30 mouse cellular contexts compared by ENCODE assay signal in the genomic region with DNA sequence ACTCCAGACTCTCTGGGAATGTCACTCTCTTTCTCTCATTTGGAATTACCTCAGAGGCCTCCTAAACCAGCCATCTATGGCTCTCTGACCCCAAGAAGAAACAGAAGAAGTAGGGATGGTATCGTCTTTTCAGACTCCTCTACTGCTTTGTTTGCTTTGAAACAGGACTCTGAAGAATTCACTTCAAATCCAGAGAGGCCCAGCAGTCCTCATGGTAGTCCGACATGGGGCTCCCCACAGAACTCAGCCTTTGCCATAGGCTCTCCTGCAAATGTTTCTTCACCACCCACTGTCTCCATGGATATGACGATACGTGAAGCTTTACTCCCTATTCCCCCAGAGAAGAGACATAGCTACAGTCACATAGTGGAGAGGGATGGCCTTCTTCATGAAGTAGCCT. TPM values are rescaled to one million over a fixed set of nuclear protein-coding genes. Genes with fewer than 3 reads are reported as not detected.
"Had no signal": no experiment of that assay in that cellular context is flagged by ENCODE, and none has a peak within 500 bp of the region (broad histone marks: within the 10 kb centered on the region; RNA-seq: fewer than 3 reads in every experiment).

No protein-coding gene starts in this region.

- H3K9ac ChIP-seq: heart, embryonic 12.5 days; hindbrain, embryonic 12.5 days; hindbrain, embryonic 14.5 days; intestine, embryonic 15.5 days; limb, embryonic 12.5 days; liver, embryonic 13.5 days; liver, embryonic 15.5 days had no signal

- H3K4me3 ChIP-seq: gastrocnemius, adult 2 months; heart, embryonic 10.5 days; heart, embryonic 12.5 days; hindbrain, embryonic 10.5 days; hindbrain, embryonic 12.5 days; intestine, embryonic 15.5 days; layer of hippocampus, adult 2 months; left cerebral cortex, adult 2 months; limb, embryonic 10.5 days; limb, embryonic 12.5 days; liver, embryonic 13.5 days; liver, embryonic 15.5 days had no signal

- H3K27ac ChIP-seq: gastrocnemius, adult 2 months; heart, embryonic 10.5 days; hindbrain, embryonic 10.5 days; hindbrain, embryonic 12.5 days; hindbrain, embryonic 14.5 days; intestine, embryonic 15.5 days; layer of hippocampus, adult 2 months; left cerebral cortex, adult 2 months; limb, embryonic 10.5 days; limb, embryonic 12.5 days; liver, embryonic 13.5 days; liver, embryonic 15.5 days had no signal

- DNase-seq: gastrocnemius, adult 2 months; gastrocnemius, postnatal 10 days; gastrocnemius, postnatal 25 days; heart, adult 18-20 months; heart, postnatal 10 days; heart, postnatal 4 days; kidney, adult 18-20 months; kidney, postnatal 14 days; kidney, postnatal 36 days; liver; liver, embryonic 13.5 days had no signal

- H3K27me3 ChIP-seq: heart, embryonic 12.5 days; hindbrain, embryonic 12.5 days; intestine, embryonic 15.5 days; limb, embryonic 12.5 days; liver, embryonic 13.5 days; liver, embryonic 15.5 days had no signal

- ATAC-seq: hindbrain, embryonic 16.5 days; inflammation-experienced regulatory T-cells, adult 6 months; intestine, embryonic 15.5 days; intestine, postnatal 0 days had no signal

- H3K9me3 ChIP-seq: heart, embryonic 10.5 days; heart, embryonic 12.5 days; hindbrain, embryonic 10.5 days; hindbrain, embryonic 12.5 days; intestine, embryonic 15.5 days; limb, embryonic 10.5 days; limb, embryonic 12.5 days; liver, embryonic 13.5 days; liver, embryonic 15.5 days had no signal

- H3K36me3 ChIP-seq: hindbrain, embryonic 10.5 days; hindbrain, embryonic 12.5 days; liver, embryonic 13.5 days; liver, embryonic 15.5 days had no signal

- H3K4me2 ChIP-seq: heart, embryonic 12.5 days; hindbrain, embryonic 12.5 days; hindbrain, embryonic 14.5 days; intestine, embryonic 15.5 days; limb, embryonic 12.5 days; liver, embryonic 11.5 days; liver, embryonic 13.5 days; liver, embryonic 15.5 days had no signal

- H3K4me1 ChIP-seq: heart, embryonic 10.5 days; heart, embryonic 12.5 days; hindbrain, embryonic 10.5 days; hindbrain, embryonic 12.5 days; intestine, embryonic 15.5 days; limb, embryonic 10.5 days; limb, embryonic 12.5 days; liver, embryonic 13.5 days; liver, embryonic 15.5 days had no signal

RNA-seq across cellular contexts. Expression of a gene that starts 35.2 kb away (rescaled TPM):
- polyA plus RNA-seq: heart, embryonic 10.5 days; heart, embryonic 12.5 days; hindbrain, embryonic 10.5 days; hindbrain, embryonic 12.5 days; hindbrain, embryonic 14.5 days; hindbrain, embryonic 16.5 days; inflammation-experienced regulatory T-cells, adult 6 months; intestine, embryonic 15.5 days; intestine, postnatal 0 days; limb, embryonic 10.5 days; limb, embryonic 12.5 days; liver, embryonic 11.5 days; liver, embryonic 13.5 days; liver, embryonic 15.5 days had no signal

RNA-seq across cellular contexts. Expression of a gene that starts 42.8 kb away (rescaled TPM):
- polyA plus RNA-seq: frontal cortex, adult 2 months; heart, embryonic 10.5 days; heart, embryonic 12.5 days; heart, embryonic 14.5 days; heart, embryonic 16.5 days; hindbrain, embryonic 10.5 days; hindbrain, embryonic 12.5 days; hindbrain, embryonic 14.5 days; hindbrain, embryonic 16.5 days; inflammation-experienced regulatory T-cells, adult 6 months; intestine, embryonic 15.5 days; intestine, postnatal 0 days; limb, embryonic 10.5 days; limb, embryonic 12.5 days; limb, embryonic 14.5 days; liver, embryonic 11.5 days; liver, embryonic 13.5 days; liver, embryonic 15.5 days had no signal
